Mouse (Mus musculus) gastrocnemius, postnatal 4 days (tissue): ENCODE data around the gene Gng8. TPM values are rescaled to one million over a fixed set of nuclear protein-coding genes. Genes with fewer than 3 reads are reported as not detected.
A peak's percentile ranks its signal among the peaks of the same experiment; 100 is the strongest.

ENCODE experiments used
- DNase-seq, 2 experiments: peaks; one replicate each; pipeline ENCODE4 v3.0.0; 2021 to 2022; ENCODE audit warnings: low spot score in 2 of 2, mixed read lengths in 2 of 2
- long read RNA-seq, 2 experiments: library from polyadenylated mRNA; stranded (forward); transcript quantifications; one replicate each; pipeline ENCODE4 v2.0.0; 2021
- total RNA-seq, 2 experiments: library from RNA; stranded (reverse); gene quantifications; 2 replicates each; pipeline ENCODE4 v1.2.3; 2021

Gng8 gene
- 1 to 10 TPM; 2.6 TPM for total RNA-seq
- long read RNA-seq, experiment 1, partial matches to known transcripts: 0 of 1 reads
- long read RNA-seq, experiment 1, other reads (novel, unspliced or antisense): 0 of 1 reads
- long read RNA-seq, experiment 2, partial matches to known transcripts: 0 of 2 reads
- long read RNA-seq, experiment 2, other reads (novel, unspliced or antisense): 0 of 2 reads

DNA sequence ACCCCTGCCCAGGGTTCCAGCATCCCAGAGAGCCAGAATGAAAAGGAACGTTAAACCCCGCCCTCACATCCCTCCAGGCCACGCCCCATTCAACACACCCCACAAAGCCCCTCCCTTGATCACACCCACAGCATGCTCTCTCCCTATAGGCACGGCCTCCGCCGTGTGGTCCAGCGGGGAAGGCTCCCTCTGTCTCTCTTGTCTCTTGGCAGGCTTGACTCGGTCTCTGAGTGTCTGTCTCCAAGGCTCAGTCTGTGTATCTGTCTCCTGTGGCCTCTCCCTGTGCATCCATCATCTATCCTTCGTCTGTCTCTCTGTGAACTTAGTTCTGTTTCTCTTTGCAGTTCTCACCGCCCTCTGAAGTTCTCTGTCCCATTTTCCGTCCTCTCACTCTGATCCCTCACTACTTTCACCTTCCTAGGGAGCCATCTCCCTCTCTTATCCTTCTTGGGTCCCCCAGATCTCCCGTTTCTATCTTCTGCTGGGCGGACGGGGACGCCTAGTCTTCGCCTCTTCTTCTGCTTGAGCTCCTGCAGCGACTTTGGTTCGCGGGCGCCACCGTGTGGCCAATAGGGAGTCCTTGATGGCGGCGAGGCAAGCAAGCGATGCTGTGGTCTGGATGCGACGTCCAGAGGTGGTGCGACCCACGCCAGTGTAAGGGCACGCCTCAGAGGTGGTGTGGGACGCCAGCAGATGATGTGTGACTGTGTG is at the start of gene Gng8:
Gng8 (plus strand) TSS at position 146 of the 711 bp plus-strand sequence.
- peak; percentile 80 to 88 for DNase-seq

DNA sequence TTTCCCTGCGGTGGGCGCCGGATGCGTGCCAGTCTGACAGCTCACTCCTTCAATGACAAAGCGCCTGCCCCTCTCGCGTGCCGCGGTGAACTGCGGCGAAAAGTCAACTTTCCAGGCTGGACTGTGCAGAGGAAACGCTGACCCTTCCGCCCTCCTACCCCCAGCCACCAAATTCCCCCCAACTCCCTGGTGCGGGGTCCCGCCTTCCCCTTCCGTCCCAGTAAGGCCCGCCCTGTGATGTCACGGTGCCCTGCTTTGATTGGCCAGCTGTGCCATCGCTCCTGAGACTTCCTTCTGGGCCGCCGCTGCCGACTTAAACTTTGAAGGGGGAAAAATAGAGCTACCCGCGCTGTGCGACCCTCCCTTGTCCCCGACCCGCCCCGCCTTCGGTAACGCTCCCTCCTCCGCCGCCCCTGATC is 48.9 kb upstream of the Gng8 start, which contains the start of gene Prkd2:
Prkd2 (plus strand) TSS at position 258 of the 419 bp plus-strand sequence.
- DNase-seq: peak; percentile 79 to 91

DNA sequence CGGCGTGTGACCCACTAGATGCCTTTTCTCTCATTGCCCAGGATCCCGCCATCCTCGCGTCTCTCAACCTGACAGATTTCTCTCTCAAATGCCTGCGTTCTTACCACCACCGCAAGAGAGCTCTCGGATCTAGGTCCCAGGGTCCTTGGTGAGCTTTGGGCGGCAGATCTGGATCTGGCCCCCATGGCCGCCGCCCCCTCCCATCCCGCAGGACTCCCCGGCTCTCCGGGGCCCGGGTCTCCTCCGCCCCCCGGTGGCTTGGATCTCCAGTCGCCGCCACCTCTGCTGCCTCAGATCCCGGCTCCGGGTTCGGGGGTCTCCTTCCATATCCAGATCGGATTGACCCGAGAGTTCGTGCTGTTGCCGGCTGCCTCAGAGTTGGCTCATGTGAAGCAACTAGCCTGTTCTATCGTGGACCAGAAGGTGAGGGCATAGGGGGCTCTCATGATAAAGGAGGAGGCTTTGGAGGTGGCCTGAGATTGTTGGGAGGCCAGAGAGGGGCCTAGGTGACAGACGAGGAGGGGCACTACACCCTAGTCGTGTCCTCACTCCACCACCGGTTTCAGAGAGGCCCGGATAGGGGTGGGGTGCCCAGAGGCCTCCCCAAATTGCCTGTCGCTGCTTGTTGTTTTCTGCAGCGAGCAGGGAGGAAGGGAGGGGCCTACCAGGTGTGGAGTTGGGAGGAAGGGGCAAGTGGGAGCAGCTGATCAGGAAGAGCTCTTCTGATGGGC is 48.0 kb upstream of the Gng8 start:
- DNase-seq: no peak

GRCm38 (mm10) chr7:16844696-16845071 is 46.9 kb upstream of the Gng8 start:
- no peak for DNase-seq

GRCm38 (mm10) chr7:16845072-16845819 is 46.3 kb upstream of the Gng8 start:
- DNase-seq: no peak

DNA sequence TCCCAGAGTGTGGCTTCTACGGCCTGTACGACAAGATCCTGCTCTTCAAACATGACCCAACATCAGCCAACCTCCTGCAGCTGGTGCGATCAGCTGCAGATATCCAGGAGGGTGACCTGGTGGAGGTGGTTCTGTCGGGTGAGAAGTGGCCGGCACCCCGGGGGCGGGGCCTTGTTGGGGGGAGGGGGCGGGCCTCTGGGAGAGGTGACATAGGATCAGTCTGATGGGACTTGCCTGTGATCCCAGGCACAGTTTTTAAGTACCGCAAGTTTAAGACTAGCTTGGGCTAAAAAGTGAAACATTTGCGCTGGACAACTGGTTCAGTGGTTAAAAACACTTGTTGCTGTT is 45.8 kb upstream of the Gng8 start:
- no peak for DNase-seq

DNA sequence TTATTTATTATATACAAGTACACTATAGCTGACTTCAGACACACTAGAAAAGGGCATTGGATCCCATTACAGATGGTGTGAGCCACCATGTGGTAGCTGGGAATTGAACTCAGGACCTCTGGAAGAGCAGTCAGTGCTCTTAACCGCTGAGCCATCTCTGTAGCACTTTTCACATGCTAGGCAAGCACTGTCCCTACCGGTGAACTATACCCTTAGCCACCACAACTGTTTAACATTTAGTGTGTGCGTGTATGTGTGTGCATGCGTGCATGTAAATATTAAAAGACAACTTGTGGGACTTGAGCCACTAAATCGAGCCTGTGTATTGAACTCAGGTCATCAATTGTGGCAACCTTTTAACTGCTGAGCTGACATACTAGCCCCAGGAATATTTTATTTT is 44.8 kb upstream of the Gng8 start:
- DNase-seq: no peak

DNA sequence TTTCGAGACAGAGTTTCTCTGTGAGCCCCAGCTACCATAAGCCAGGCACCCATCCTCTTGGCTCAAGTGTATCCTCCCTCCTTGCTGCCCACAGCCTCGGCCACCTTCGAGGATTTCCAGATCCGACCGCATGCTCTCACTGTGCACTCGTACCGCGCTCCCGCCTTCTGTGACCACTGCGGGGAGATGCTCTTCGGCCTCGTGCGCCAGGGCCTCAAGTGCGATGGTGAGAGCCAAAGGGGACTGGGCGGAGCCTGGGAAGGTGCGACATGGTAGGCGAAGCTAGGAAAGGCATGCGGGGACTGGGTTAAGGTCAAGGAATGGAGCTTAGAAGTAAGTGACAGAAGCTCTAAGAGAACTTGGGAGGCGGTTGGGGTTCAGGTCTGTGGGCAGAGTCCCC is 44.1 kb upstream of the Gng8 start:
- DNase-seq: no peak

DNA sequence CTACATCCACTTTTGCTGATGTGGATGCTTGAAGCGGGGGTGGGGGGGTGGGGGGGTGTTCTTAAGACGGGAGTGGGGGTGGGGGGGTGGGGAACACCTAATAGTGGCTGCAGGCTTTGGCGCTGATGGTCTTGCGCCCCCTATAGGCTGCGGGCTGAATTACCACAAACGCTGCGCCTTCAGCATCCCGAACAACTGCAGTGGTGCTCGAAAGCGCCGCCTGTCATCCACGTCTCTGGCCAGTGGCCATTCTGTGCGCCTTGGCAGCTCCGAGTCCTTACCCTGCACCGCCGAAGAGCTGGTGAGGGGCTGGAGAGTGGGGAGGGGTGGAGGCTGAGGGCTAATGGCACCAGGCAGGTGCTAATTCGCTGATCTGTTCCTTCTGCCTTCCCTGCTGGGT is 43.0 kb upstream of the Gng8 start:
- DNase-seq: peak in 1 of 2 experiments; percentile 54

DNA sequence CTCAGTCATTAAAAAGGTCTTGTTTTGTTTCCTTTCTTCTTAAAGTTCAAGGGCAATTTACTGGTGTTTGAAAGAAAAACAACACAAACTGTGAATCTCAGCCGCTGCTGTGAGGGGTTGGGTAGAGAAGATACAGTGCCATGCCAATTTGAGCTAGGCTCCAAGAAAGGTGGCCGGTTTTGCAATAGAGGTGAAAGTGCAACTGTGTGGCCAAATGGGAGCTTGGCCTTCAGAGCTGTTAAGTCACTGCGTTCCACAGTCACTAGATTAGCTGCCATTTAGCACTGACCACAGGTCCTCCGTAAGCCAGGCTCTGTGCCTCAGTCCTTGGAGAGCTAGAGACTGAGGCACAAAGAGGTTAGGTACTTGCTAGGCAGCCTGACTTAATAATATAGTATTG is 40.0 kb upstream of the Gng8 start:
- no peak for DNase-seq

DNA sequence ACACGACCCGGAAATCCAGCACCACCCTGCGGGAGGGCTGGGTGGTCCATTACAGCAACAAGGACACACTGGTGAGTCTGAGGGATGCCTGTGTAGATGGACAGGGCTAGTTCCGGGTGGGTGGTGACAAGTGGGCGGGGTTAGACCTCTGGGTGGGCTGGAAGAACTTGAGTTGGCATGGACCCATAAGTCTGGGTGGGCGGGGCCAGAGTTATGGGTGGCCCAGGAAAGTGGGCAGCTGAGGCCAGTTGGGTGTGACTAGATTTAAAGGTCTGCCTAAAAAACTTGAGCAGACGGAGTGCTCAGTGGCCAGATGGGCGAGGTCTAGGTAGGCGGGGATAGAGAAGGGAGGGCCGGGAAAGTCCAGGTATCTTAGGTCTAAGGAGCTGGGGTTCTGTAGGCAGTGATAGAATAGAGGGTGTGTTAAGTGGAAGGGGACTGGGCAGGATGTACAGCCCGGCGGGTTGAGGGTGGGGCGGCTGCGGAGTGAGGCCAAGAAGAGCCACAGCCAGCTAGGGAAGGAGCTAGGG is 38.2 kb upstream of the Gng8 start:
- DNase-seq: no peak

DNA sequence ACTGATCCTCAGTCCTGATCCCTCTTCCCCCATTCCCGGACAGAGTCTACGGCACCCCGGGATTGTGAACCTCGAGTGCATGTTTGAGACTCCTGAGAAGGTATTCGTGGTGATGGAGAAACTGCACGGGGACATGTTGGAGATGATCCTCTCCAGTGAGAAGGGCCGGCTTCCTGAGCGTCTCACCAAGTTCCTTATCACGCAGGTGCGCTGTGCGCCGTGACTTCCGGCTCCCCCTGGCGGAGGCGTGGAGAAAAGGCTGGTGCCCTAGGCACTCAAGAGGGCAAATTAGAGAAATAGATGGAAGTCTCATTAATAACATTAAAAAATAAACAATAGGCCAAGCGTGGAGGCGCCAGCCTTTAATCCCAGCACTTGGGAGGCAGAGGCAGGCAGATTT is 33.2 kb upstream of the Gng8 start:
- DNase-seq: no peak

DNA sequence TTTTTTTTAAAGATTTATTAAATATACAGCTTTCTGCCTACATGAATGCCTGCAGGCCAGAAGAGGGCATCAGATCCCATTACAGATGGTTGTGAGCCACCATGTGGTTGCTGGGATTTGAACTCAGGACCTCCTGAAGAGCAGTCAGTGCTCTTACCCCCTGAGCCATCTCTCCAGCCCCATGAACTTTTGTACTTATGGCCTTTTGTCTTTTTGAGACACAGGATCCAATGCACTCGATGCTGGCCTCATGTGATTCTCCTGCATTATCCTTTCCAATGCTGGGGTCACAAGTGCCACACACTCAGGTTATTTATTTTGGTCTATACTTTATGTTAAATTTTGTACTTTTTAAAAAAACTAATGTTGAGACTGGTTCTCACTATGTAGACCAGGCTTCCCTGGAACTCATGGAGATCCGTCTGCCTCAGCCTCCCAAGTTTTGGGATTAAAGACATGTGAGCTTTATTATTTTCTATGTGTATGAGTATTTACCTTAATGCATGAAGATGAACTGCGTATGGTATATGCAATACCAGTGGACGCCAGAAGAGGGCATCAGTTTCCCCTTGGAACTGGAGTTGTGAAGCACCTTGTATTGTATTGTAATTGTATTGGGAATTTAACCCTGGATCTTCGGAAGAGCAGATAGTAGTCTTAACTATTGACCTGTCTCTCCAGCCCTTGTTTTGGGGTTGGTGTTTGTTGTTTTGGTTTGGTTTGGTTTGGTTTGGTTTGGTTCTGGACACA is 31.5 kb upstream of the Gng8 start:
- DNase-seq: no peak

DNA sequence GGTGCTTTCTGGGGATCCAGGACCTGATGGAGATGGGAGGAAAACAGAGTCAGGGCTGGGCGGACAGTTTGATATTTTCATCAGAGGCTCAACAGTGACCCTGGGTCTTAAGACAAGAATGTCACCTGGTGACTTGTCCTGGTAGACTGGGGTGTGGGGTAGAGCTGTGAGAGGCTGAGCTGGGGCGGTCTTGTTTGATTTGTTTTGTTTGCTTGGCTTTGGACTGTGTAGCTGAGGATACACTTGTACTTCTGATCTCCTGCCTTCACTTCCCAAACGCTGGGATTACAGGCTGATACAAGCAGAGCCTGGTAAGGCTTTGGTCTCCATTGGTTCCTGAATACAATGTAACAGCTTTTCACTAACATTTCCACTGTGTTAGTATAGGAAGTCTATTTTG is 24.1 kb upstream of the Gng8 start:
- DNase-seq: no peak

- peak in 1 of 2 experiments; percentile 24 for DNase-seq
These were observed 22.1 kb upstream of the Gng8 start for GRCm38 (mm10) chr7:16869497-16869896.

DNA sequence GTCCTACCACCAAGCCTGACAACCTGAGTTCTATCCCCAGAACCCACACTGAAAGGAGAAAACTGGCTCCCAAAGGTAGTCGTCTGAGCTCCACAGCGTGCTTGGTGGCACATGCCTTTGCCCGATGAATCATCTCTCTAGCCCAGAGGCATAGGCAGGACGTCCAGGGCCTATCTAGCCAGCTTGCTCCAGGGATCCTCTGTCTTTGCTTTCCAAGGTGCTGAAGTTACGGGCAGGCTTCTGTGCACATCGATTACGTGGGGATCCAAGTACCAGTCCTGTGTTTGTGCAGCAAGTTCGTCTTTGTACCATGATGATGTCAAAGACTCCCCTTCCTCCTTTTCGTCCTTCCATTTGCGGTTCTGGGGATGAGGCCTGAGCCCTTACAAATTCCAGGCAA is 20.0 kb upstream of the Gng8 start:
- peak in 1 of 2 experiments; percentile 6 for DNase-seq

GRCm38 (mm10) chr7:16872478-16872877 is 19.1 kb upstream of the Gng8 start:
- peak in 1 of 2 experiments; percentile 6 for DNase-seq

DNA sequence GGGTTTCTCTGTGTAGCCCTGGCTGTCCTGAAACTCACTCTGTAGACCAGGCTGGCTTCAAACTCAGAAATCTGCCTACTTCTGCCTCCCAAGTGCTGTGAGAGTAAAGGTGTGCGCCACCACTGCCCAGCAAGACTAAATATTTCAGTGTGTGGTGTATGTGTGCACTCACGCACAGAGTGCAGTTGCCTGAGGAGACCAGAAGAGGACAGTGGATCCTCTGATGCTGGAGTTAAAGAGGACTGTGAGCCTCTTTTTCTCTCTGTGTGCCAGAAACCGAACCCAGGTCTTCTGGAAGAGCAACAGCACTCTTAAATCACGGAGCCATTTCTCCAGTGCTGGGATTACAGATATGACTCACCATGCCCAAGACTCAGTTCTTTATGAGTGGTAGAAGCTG is 18.2 kb upstream of the Gng8 start:
- DNase-seq: no peak

- peak; percentile 82 to 84 for DNase-seq
These were observed 17.4 kb upstream of the Gng8 start for GRCm38 (mm10) chr7:16874190-16874589.

DNA sequence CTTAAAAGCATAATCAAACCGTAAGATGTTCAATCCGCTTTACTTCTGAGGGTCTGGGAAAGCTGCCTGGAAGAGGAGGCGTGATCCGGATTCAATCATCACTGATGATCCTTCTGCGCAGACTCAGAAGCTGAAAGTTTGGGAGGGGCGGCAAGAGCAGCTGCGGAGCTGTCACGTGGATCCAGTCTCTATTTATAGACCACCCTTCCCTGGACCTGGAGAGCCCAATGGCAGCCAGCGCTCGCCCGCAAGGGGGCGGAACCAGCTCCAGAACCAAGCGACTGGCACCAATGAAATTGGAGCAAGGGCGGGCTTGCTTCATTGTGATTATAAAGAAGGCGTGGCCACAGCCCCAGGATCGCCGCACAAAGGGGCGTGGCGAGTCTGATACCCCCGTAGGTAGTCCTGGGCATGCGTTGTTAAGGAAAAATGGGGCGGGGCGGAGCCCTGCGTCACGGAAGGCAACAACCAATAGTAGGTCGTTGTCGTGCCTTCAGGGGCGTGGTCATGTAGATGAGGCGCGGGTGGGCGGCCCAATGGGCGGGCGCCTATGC is 16.8 kb upstream of the Gng8 start:
- DNase-seq: peak; percentile 95 to 98

GRCm38 (mm10) chr7:16875310-16875325 is 16.5 kb upstream of the Gng8 start, which contains the start of gene Dact3:
Gene Dact3 (plus strand): TSS chr7:16875317.
- DNase-seq: no peak
